Mouse (Mus musculus): Measurements from ENCODE around the gene Rangap1.

DNA sequence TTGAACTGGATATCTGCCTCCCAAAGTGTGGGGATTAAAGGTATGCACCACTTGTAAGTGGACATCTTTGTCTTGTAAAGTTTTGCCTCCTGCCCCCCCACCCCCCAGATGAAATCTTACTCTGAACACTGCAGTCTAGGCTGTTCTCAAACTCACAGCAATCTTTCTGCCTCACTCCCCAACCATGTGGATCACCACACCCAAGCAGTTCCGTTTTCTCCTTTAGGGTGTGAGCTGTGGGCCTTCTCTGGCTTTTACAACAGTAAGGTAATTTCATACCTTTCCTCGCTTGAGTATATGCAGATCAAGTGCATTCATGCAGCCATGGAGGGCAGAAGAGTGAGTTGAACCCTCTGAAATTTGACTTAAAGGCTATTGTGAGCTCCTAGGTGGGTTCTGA is 45.2 kb downstream of the Rangap1 start:
- no peak for TF ChIP-seq CTCF (IDR thresholded peaks at IDR 0.05)
- no peak for TF ChIP-seq POLR2A (IDR thresholded peaks at IDR 0.05; ENCODE audit: insufficient read depth, low read depth, low read length)

Data from heart, adult 2 months (tissue).